Mouse (Mus musculus): ENCODE measurements around the gene H2-Ab1. TPM values are rescaled to one million over a fixed set of nuclear protein-coding genes. Genes with fewer than 3 reads are reported as not detected.
A peak's percentile ranks its signal among the peaks of the same experiment; 100 is the strongest.

Gene H2-Ab1
- polyA plus RNA-seq, 1 experiment from 2014 or later: 19.2 TPM

- H3K4me1 ChIP-seq (ENCODE audit: insufficient read depth, low read depth, low read length): no peaks in the 10 kb centered on the region
- whole genome bisulfite sequencing: 53% methylated on average over 4 of the region's 4 CpGs
- no peak overlapping the region for H3K9ac ChIP-seq (replicated peaks; ENCODE audit: low read depth)
- no peaks in the 10 kb centered on the region for H3K27me3 ChIP-seq (replicated peaks; ENCODE audit: insufficient read depth, low read length)
- H3K27ac ChIP-seq (ENCODE audit: low read length): no peak overlapping the region
- H3K4me3 ChIP-seq (ENCODE audit: low read depth, low read length): no peak overlapping the region
- no peaks in the 10 kb centered on the region for H3K36me3 ChIP-seq (ENCODE audit: insufficient read depth, low read length)
- no peaks in the 10 kb centered on the region for H3K9me3 ChIP-seq (ENCODE audit: low read length)
- ATAC-seq (no peak), DNase-seq (ENCODE audit: low spot score) (no peak)
- no peak overlapping the region for H3K4me2 ChIP-seq (replicated peaks; ENCODE audit: low read depth, low read length)
- no peak for TF ChIP-seq CTCF (IDR thresholded peaks at IDR 0.05)
- no peak for TF ChIP-seq EP300 (IDR thresholded peaks at IDR 0.05)
These were observed 36.8 kb downstream of the H2-Ab1 start for GRCm38 (mm10) chr17:34294249-34294648.

- H3K27me3 ChIP-seq (replicated peaks; ENCODE audit: insufficient read depth, low read length): no peaks in the 10 kb centered on the region
- no peak for TF ChIP-seq CTCF (IDR thresholded peaks at IDR 0.05)
- no peak for TF ChIP-seq EP300 (IDR thresholded peaks at IDR 0.05)
These were observed 37.8 kb downstream of the H2-Ab1 start for GRCm38 (mm10) chr17:34295307-34295706.

GRCm38 (mm10) chr17:34295891-34296794 lies 38.7 kb downstream of the H2-Ab1 start:
- Histone ChIP-seq H3K4me3 (ENCODE audit: low read depth, low read length) (0 out of 2 replicates have a peak overlapping the region, but pooled peaks have one; percentile 8), H3K9ac (replicated peaks; ENCODE audit: low read depth) (no peak overlapping the region), H3K27me3 (replicated peaks; ENCODE audit: insufficient read depth, low read length) (no peaks in the 10 kb centered on the region), H3K27ac (ENCODE audit: low read length) (no peak overlapping the region), H3K4me1 (ENCODE audit: insufficient read depth, low read depth, low read length) (no peaks in the 10 kb centered on the region), H3K36me3 (ENCODE audit: insufficient read depth, low read length) (no peaks in the 10 kb centered on the region), H3K4me2 (replicated peaks; ENCODE audit: low read depth, low read length) (peak overlapping the region; percentile 36; the same call in 1 of the 2 replicates), H3K9me3 (ENCODE audit: low read length) (no peaks in the 10 kb centered on the region)
- DNase-seq (ENCODE audit: low spot score) (peak; percentile 88), ATAC-seq (peak; percentile 76)
- TF ChIP-seq EP300 (IDR thresholded peaks at IDR 0.05): no peak
- 22% methylated on average over 23 of the region's 23 CpGs for WGBS

More at GRCm38 (mm10) chr17:34295307-34295706, 37.8 kb downstream of the H2-Ab1 start:
- no peak overlapping the region for H3K4me2 ChIP-seq (replicated peaks; ENCODE audit: low read depth, low read length)
- no peaks in the 10 kb centered on the region for H3K4me1 ChIP-seq (ENCODE audit: insufficient read depth, low read depth, low read length)
- no peak overlapping the region for H3K4me3 ChIP-seq (ENCODE audit: low read depth, low read length)
- no peaks in the 10 kb centered on the region for H3K9me3 ChIP-seq (ENCODE audit: low read length)
- DNase-seq (ENCODE audit: low spot score) (no peak), ATAC-seq (no peak)
- H3K36me3 ChIP-seq (ENCODE audit: insufficient read depth, low read length): no peaks in the 10 kb centered on the region
- H3K27ac ChIP-seq (ENCODE audit: low read length): no peak overlapping the region
- no peak overlapping the region for H3K9ac ChIP-seq (replicated peaks; ENCODE audit: low read depth)

GRCm38 (mm10) chr17:34299356-34299755 lies 41.9 kb downstream of the H2-Ab1 start:
- Histone ChIP-seq H3K36me3 (ENCODE audit: insufficient read depth, low read length) (no peaks in the 10 kb centered on the region), H3K27me3 (replicated peaks; ENCODE audit: insufficient read depth, low read length) (no peaks in the 10 kb centered on the region), H3K4me3 (ENCODE audit: low read depth, low read length) (no peak overlapping the region), H3K4me1 (ENCODE audit: insufficient read depth, low read depth, low read length) (no peaks in the 10 kb centered on the region), H3K27ac (ENCODE audit: low read length) (no peak overlapping the region), H3K4me2 (replicated peaks; ENCODE audit: low read depth, low read length) (no peak overlapping the region), H3K9ac (replicated peaks; ENCODE audit: low read depth) (no peak overlapping the region), H3K9me3 (ENCODE audit: low read length) (no peaks in the 10 kb centered on the region)
- WGBS: 48% methylated on average over 3 of the region's 3 CpGs
- DNase-seq (ENCODE audit: low spot score) (no peak), ATAC-seq (no peak)
- TF ChIP-seq EP300 (IDR thresholded peaks at IDR 0.05) (no peak), CTCF (IDR thresholded peaks at IDR 0.05) (no peak)

GRCm38 (mm10) chr17:34300071-34300470 lies 42.6 kb downstream of the H2-Ab1 start:
- TF ChIP-seq CTCF (IDR thresholded peaks at IDR 0.05): no peak
- TF ChIP-seq EP300 (IDR thresholded peaks at IDR 0.05): no peak
- Histone ChIP-seq H3K4me2 (replicated peaks; ENCODE audit: low read depth, low read length) (no peak overlapping the region), H3K9ac (replicated peaks; ENCODE audit: low read depth) (no peak overlapping the region), H3K36me3 (ENCODE audit: insufficient read depth, low read length) (no peaks in the 10 kb centered on the region), H3K4me1 (ENCODE audit: insufficient read depth, low read depth, low read length) (no peaks in the 10 kb centered on the region), H3K9me3 (ENCODE audit: low read length) (no peaks in the 10 kb centered on the region), H3K27me3 (replicated peaks; ENCODE audit: insufficient read depth, low read length) (no peaks in the 10 kb centered on the region), H3K27ac (ENCODE audit: low read length) (no peak overlapping the region), H3K4me3 (ENCODE audit: low read depth, low read length) (no peak overlapping the region)
- ATAC-seq (no peak), DNase-seq (ENCODE audit: low spot score) (no peak)
- WGBS: 82% methylated on average over 7 of the region's 8 CpGs

GRCm38 (mm10) chr17:34300691-34301566 lies 43.4 kb downstream of the H2-Ab1 start:
- ATAC-seq (no peak), DNase-seq (ENCODE audit: low spot score) (no peak)
- no peak overlapping the region for H3K4me3 ChIP-seq (ENCODE audit: low read depth, low read length)
- no peaks in the 10 kb centered on the region for H3K4me1 ChIP-seq (ENCODE audit: insufficient read depth, low read depth, low read length)
- no peaks in the 10 kb centered on the region for H3K36me3 ChIP-seq (ENCODE audit: insufficient read depth, low read length)
- H3K27ac ChIP-seq (ENCODE audit: low read length): no peak overlapping the region
- H3K9ac ChIP-seq (replicated peaks; ENCODE audit: low read depth): no peak overlapping the region
- H3K4me2 ChIP-seq (replicated peaks; ENCODE audit: low read depth, low read length): no peak overlapping the region
- WGBS: 68% methylated on average over 23 of the region's 23 CpGs
- no peaks in the 10 kb centered on the region for H3K9me3 ChIP-seq (ENCODE audit: low read length)
- no peak for TF ChIP-seq CTCF (IDR thresholded peaks at IDR 0.05)
- no peak for TF ChIP-seq EP300 (IDR thresholded peaks at IDR 0.05)
- H3K27me3 ChIP-seq (replicated peaks; ENCODE audit: insufficient read depth, low read length): no peaks in the 10 kb centered on the region
